Mouse (Mus musculus) midbrain, embryonic 13.5 days (tissue): ENCODE measurements around the gene Tubgcp2. TPM values are rescaled to one million over a fixed set of nuclear protein-coding genes. Genes with fewer than 3 reads are reported as not detected.

Source experiments
- ATAC-seq: fragments of 200-750 bp; cut with Nextera tagmentation; 2 replicates; pipeline ENCODE4 v1.8.0; 2017; ENCODE audit warnings: mild to moderate bottlenecking, moderate TSS enrichment, moderate library complexity
- H3K27ac ChIP-seq: fragments of 300-500 bp; sonication (generic); 2 replicates; pipeline ENCODE4 v1.5.1; 2015; ENCODE audit warnings: inconsistent platforms, mild to moderate bottlenecking, moderate library complexity
- H3K27me3 ChIP-seq: fragments of 300-500 bp; sonication (generic); 2 replicates; pipeline ENCODE4 v1.6.1; 2015; ENCODE audit warnings: mild to moderate bottlenecking, inconsistent platforms
- H3K36me3 ChIP-seq: fragments of 300-500 bp; sonication (generic); 2 replicates; pipeline ENCODE4 v1.6.1; 2015; ENCODE audit warnings: mild to moderate bottlenecking, inconsistent platforms
- H3K4me1 ChIP-seq: fragments of 300-500 bp; sonication (generic); replicated peaks from 2 replicates; pipeline ENCODE4 v1.6.1; 2015; ENCODE audit warnings: inconsistent platforms
- H3K4me2 ChIP-seq: fragments of 300-500 bp; sonication (generic); replicated peaks from 2 replicates; pipeline ENCODE4 v1.6.1; 2015; ENCODE audit warnings: moderate library complexity, mild to moderate bottlenecking, inconsistent platforms
- H3K4me3 ChIP-seq: fragments of 300-500 bp; sonication (generic); replicated peaks from 2 replicates; pipeline ENCODE4 v1.5.1; 2015; ENCODE audit warnings: mild to moderate bottlenecking, inconsistent platforms
- H3K9ac ChIP-seq: fragments of 300-500 bp; sonication (generic); replicated peaks from 2 replicates; pipeline ENCODE4 v1.6.1; 2015; ENCODE audit warnings: mild to moderate bottlenecking, inconsistent platforms
- H3K9me3 ChIP-seq: fragments of 300-500 bp; sonication (generic); 2 replicates; pipeline ENCODE4 v1.6.1; 2016; ENCODE audit warnings: mild to moderate bottlenecking, inconsistent platforms
- WGBS: fragments of 180-500 bp; shearing (Covaris S2); methylation state at CpG from one replicate; pipeline ENCODE4 v1.1.7; 2015; 5-methylcytosine and 5-hydroxymethylcytosine counted together
- polyA plus RNA-seq: library from polyadenylated mRNA; unstranded; fragments of >200 nt; fragmentation: Nextera tagmentation; extraction: Ambion mirVana; gene quantifications from 2 replicates; pipeline ENCODE4 v1.2.1, GENCODE M21; 2015

Tubgcp2 gene
- polyA plus RNA-seq, 1 experiment from 2014 or later = 61.1 TPM

- Histone ChIP-seq H3K9me3 (no peaks in the 10 kb centered on the region), H3K4me3 (no peak overlapping the region), H3K9ac (no peak overlapping the region), H3K4me1 (peaks cover under 1% of the 10 kb centered on the region; the same call in 1 of the 2 replicates), H3K27me3 (peaks cover 43% of the 10 kb centered on the region), H3K36me3 (no peaks in the 10 kb centered on the region), H3K4me2 (no peak overlapping the region), H3K27ac (no peak overlapping the region)
- ATAC-seq = no peak
Measured at GRCm38 (mm10) chr7:139972923-139973331, 63.5 kb downstream of the Tubgcp2 start.

- no peaks in the 10 kb centered on the region for H3K4me1 ChIP-seq
- H3K4me2 ChIP-seq = no peak overlapping the region
- ATAC-seq = no peak
- no peaks in the 10 kb centered on the region for H3K9me3 ChIP-seq
- no peak overlapping the region for H3K27ac ChIP-seq
- H3K9ac ChIP-seq = 0 out of 2 replicates have a peak overlapping the region, but pooled peaks have one; percentile 10
- peaks cover 45% of the 10 kb centered on the region for H3K27me3 ChIP-seq
- H3K4me3 ChIP-seq = no peak overlapping the region
- WGBS = 75% methylated on average over 6 of the region's 6 CpGs
- H3K36me3 ChIP-seq = no peaks in the 10 kb centered on the region
Measured at GRCm38 (mm10) chr7:139971436-139971835, 65.0 kb downstream of the Tubgcp2 start.

GRCm38 (mm10) chr7:139970979-139971378 is 65.5 kb downstream of the Tubgcp2 start:
- H3K4me3 ChIP-seq = no peak overlapping the region
- H3K27ac ChIP-seq = no peak overlapping the region
- no peak overlapping the region for H3K9ac ChIP-seq
- H3K27me3 ChIP-seq = peaks cover 41% of the 10 kb centered on the region
- no peak for ATAC-seq
- WGBS = 83% methylated on average over 5 of the region's 5 CpGs
- no peaks in the 10 kb centered on the region for H3K4me1 ChIP-seq
- no peaks in the 10 kb centered on the region for H3K36me3 ChIP-seq
- H3K9me3 ChIP-seq = no peaks in the 10 kb centered on the region
- no peak overlapping the region for H3K4me2 ChIP-seq

GRCm38 (mm10) chr7:139970216-139970919 is 66.1 kb downstream of the Tubgcp2 start:
- Histone ChIP-seq H3K27ac (no peak overlapping the region), H3K36me3 (no peaks in the 10 kb centered on the region), H3K4me1 (no peaks in the 10 kb centered on the region), H3K4me3 (no peak overlapping the region), H3K9me3 (no peaks in the 10 kb centered on the region), H3K4me2 (no peak overlapping the region), H3K9ac (no peak overlapping the region), H3K27me3 (peaks cover 41% of the 10 kb centered on the region)
- 89% methylated on average over 10 of the region's 10 CpGs for WGBS
- no peak for ATAC-seq

GRCm38 (mm10) chr7:139969348-139970130 is 66.9 kb downstream of the Tubgcp2 start:
- Histone ChIP-seq H3K9ac (no peak overlapping the region), H3K27ac (no peak overlapping the region), H3K27me3 (peaks cover 41% of the 10 kb centered on the region), H3K4me1 (no peaks in the 10 kb centered on the region), H3K36me3 (no peaks in the 10 kb centered on the region), H3K4me2 (no peak overlapping the region), H3K9me3 (no peaks in the 10 kb centered on the region), H3K4me3 (no peak overlapping the region)
- no peak; the same call in 1 of the 2 replicates for ATAC-seq
- 34% methylated on average over 10 of the region's 10 CpGs for WGBS

GRCm38 (mm10) chr7:139968428-139968827 is 68.0 kb downstream of the Tubgcp2 start:
- ATAC-seq = no peak
- Histone ChIP-seq H3K9me3 (no peaks in the 10 kb centered on the region), H3K9ac (no peak overlapping the region), H3K4me2 (no peak overlapping the region), H3K4me3 (no peak overlapping the region), H3K27ac (no peak overlapping the region), H3K36me3 (no peaks in the 10 kb centered on the region), H3K4me1 (no peaks in the 10 kb centered on the region), H3K27me3 (peaks cover 41% of the 10 kb centered on the region)
- WGBS = 47% methylated on average over 5 of the region's 5 CpGs

- ATAC-seq = no peak
- 14% methylated on average over 4 of the region's 4 CpGs for WGBS
Measured at GRCm38 (mm10) chr7:139967175-139967574, 69.3 kb downstream of the Tubgcp2 start.

GRCm38 (mm10) chr7:139963814-139964213 is 72.7 kb downstream of the Tubgcp2 start:
- Histone ChIP-seq H3K27me3 (peaks cover 22% of the 10 kb centered on the region), H3K9ac (no peak overlapping the region), H3K4me2 (no peak overlapping the region), H3K9me3 (no peaks in the 10 kb centered on the region), H3K27ac (no peak overlapping the region), H3K36me3 (no peaks in the 10 kb centered on the region), H3K4me3 (no peak overlapping the region), H3K4me1 (no peaks in the 10 kb centered on the region)
- 52% methylated on average over 4 of the region's 4 CpGs for WGBS
- no peak for ATAC-seq

More at GRCm38 (mm10) chr7:139967175-139967574, 69.3 kb downstream of the Tubgcp2 start:
- Histone ChIP-seq H3K27me3 (peaks cover 38% of the 10 kb centered on the region), H3K27ac (no peak overlapping the region), H3K9me3 (no peaks in the 10 kb centered on the region), H3K36me3 (no peaks in the 10 kb centered on the region), H3K9ac (no peak overlapping the region), H3K4me2 (no peak overlapping the region), H3K4me1 (no peaks in the 10 kb centered on the region), H3K4me3 (no peak overlapping the region)

- ATAC-seq = no peak
- no peak overlapping the region for H3K9ac ChIP-seq
- H3K27me3 ChIP-seq = peaks cover 23% of the 10 kb centered on the region; the same call in 1 of the 2 replicates
- H3K27ac ChIP-seq = no peak overlapping the region
- H3K9me3 ChIP-seq = no peaks in the 10 kb centered on the region
- H3K4me2 ChIP-seq = no peak overlapping the region
- H3K4me1 ChIP-seq = peaks cover 4% of the 10 kb centered on the region; the same call in 1 of the 2 replicates
- no peaks in the 10 kb centered on the region for H3K36me3 ChIP-seq
- H3K4me3 ChIP-seq = no peak overlapping the region
- WGBS = 89% methylated on average over 10 of the region's 10 CpGs
Measured at GRCm38 (mm10) chr7:139961141-139961540, 75.3 kb downstream of the Tubgcp2 start.

- Histone ChIP-seq H3K36me3 (no peaks in the 10 kb centered on the region), H3K4me1 (peaks cover 4% of the 10 kb centered on the region; the same call in 1 of the 2 replicates), H3K4me3 (no peak overlapping the region), H3K9ac (no peak overlapping the region), H3K27me3 (peaks cover 38% of the 10 kb centered on the region), H3K9me3 (no peaks in the 10 kb centered on the region), H3K27ac (no peak overlapping the region), H3K4me2 (no peak overlapping the region)
- ATAC-seq = no peak
- 26% methylated on average over 11 of the region's 11 CpGs for WGBS
Measured at GRCm38 (mm10) chr7:139957958-139958357, 78.5 kb downstream of the Tubgcp2 start.

- H3K36me3 ChIP-seq = no peaks in the 10 kb centered on the region
- H3K4me1 ChIP-seq = peaks cover 4% of the 10 kb centered on the region; the same call in 1 of the 2 replicates
- H3K4me3 ChIP-seq = no peak overlapping the region
- ATAC-seq = no peak
- no peak overlapping the region for H3K9ac ChIP-seq
- H3K27ac ChIP-seq = no peak overlapping the region
- WGBS = 64% methylated on average over 11 of the region's 11 CpGs
- H3K27me3 ChIP-seq = peaks cover 40% of the 10 kb centered on the region
- H3K4me2 ChIP-seq = no peak overlapping the region
- H3K9me3 ChIP-seq = no peaks in the 10 kb centered on the region
Measured at GRCm38 (mm10) chr7:139957437-139957836, 79.0 kb downstream of the Tubgcp2 start.

GRCm38 (mm10) chr7:139956658-139957057 is 79.8 kb downstream of the Tubgcp2 start:
- Histone ChIP-seq H3K27ac (no peak overlapping the region), H3K4me2 (no peak overlapping the region), H3K9me3 (no peaks in the 10 kb centered on the region), H3K4me3 (no peak overlapping the region), H3K9ac (no peak overlapping the region), H3K36me3 (no peaks in the 10 kb centered on the region), H3K4me1 (peaks cover 4% of the 10 kb centered on the region; the same call in 1 of the 2 replicates), H3K27me3 (peaks cover 48% of the 10 kb centered on the region)
- no peak for ATAC-seq
- 74% methylated on average over 3 of the region's 3 CpGs for WGBS
